Mouse (Mus musculus) limb, embryonic 10.5 days (tissue): ENCODE measurements around the gene Gm17018. TPM values are rescaled to one million over a fixed set of nuclear protein-coding genes. Genes with fewer than 3 reads are reported as not detected.

Experiments
- DNase-seq: peaks from one replicate; pipeline ENCODE4 v3.0.0-alpha.2; 2017; ENCODE audit warnings: low spot score
- H3K27ac ChIP-seq: fragments of 300-500 bp; sonication (generic); 2 replicates; pipeline ENCODE4 v1.5.1; 2016; ENCODE audit warnings: mild to moderate bottlenecking
- H3K27me3 ChIP-seq: fragments of 300-500 bp; sonication (generic); 2 replicates; pipeline ENCODE4 v1.6.1; 2016; ENCODE audit warnings: low read depth, mild to moderate bottlenecking; ENCODE audit not compliant: poor library complexity, severe bottlenecking
- H3K36me3 ChIP-seq: fragments of 300-500 bp; sonication (generic); 2 replicates; pipeline ENCODE4 v1.6.1; 2016; ENCODE audit warnings: mild to moderate bottlenecking, moderate library complexity
- H3K4me1 ChIP-seq: fragments of 300-500 bp; sonication (generic); 2 replicates; pipeline ENCODE4 v1.6.1; 2016
- H3K4me3 ChIP-seq: fragments of 300-500 bp; sonication (generic); 2 replicates; pipeline ENCODE4 v1.5.1; 2016; ENCODE audit warnings: mild to moderate bottlenecking, moderate library complexity
- H3K9me3 ChIP-seq: fragments of 300-500 bp; sonication (generic); replicated peaks from 2 replicates; pipeline ENCODE4 v1.6.1; 2016; ENCODE audit warnings: mild to moderate bottlenecking
- WGBS: fragments of 180-500 bp; shearing (Covaris S2); methylation state at CpG from one replicate; pipeline ENCODE4 v1.1.7; 2016; 5-methylcytosine and 5-hydroxymethylcytosine counted together
- polyA plus RNA-seq: library from polyadenylated mRNA; unstranded; fragments of >200 nt; fragmentation: Nextera tagmentation; extraction: Ambion mirVana; gene quantifications from 2 replicates; pipeline ENCODE4 v1.2.1, GENCODE M21; 2016

Gene Gm17018
- polyA plus RNA-seq, 1 experiment from 2014 or later: 43.6 TPM

- Histone ChIP-seq H3K4me3 (no peak overlapping the region), H3K27me3 (0 out of 2 replicates have a peak, but pooled peaks cover 5% of the 10 kb centered on the region), H3K27ac (no peak overlapping the region), H3K4me1 (peaks cover 39% of the 10 kb centered on the region), H3K9me3 (no peaks in the 10 kb centered on the region), H3K36me3 (peaks cover 12% of the 10 kb centered on the region; the same call in 1 of the 2 replicates)
- 57% methylated on average over 7 of the region's 7 CpGs for WGBS
- DNase-seq: no peak
These were observed 60.6 kb downstream of the Gm17018 start for GRCm38 (mm10) chr19:45621061-45621460.

GRCm38 (mm10) chr19:45622144-45622543 is 61.7 kb downstream of the Gm17018 start:
- Histone ChIP-seq H3K4me3 (no peak overlapping the region), H3K36me3 (peaks cover 15% of the 10 kb centered on the region; the same call in 1 of the 2 replicates), H3K27me3 (0 out of 2 replicates have a peak, but pooled peaks cover 4% of the 10 kb centered on the region), H3K27ac (peak overlapping the region; percentile 8; the same call in 1 of the 2 replicates), H3K4me1 (peaks cover 28% of the 10 kb centered on the region), H3K9me3 (no peaks in the 10 kb centered on the region)
- WGBS: 11% methylated on average over 5 of the region's 5 CpGs
- DNase-seq: no peak

- H3K27me3 ChIP-seq: 0 out of 2 replicates have a peak, but pooled peaks cover 4% of the 10 kb centered on the region
- 85% methylated on average over 4 of the region's 4 CpGs for WGBS
- no peak overlapping the region for H3K4me3 ChIP-seq
These were observed 63.3 kb downstream of the Gm17018 start for GRCm38 (mm10) chr19:45623710-45624109.

GRCm38 (mm10) chr19:45627036-45627435 is 66.6 kb downstream of the Gm17018 start:
- no peaks in the 10 kb centered on the region for H3K27me3 ChIP-seq
- H3K4me1 ChIP-seq: peaks cover 33% of the 10 kb centered on the region
- H3K27ac ChIP-seq: no peak overlapping the region
- no peak for DNase-seq
- 12% methylated on average over 3 of the region's 3 CpGs for WGBS
- H3K4me3 ChIP-seq: no peak overlapping the region
- H3K9me3 ChIP-seq: no peaks in the 10 kb centered on the region
- peaks cover 27% of the 10 kb centered on the region for H3K36me3 ChIP-seq

More at GRCm38 (mm10) chr19:45623710-45624109, 63.3 kb downstream of the Gm17018 start:
- Histone ChIP-seq H3K27ac (no peak overlapping the region), H3K9me3 (no peaks in the 10 kb centered on the region), H3K4me1 (peaks cover 33% of the 10 kb centered on the region), H3K36me3 (peaks cover 15% of the 10 kb centered on the region; the same call in 1 of the 2 replicates)
- DNase-seq: no peak

- H3K36me3 ChIP-seq: peaks cover 27% of the 10 kb centered on the region
- peak overlapping the region; percentile 6; the same call in 1 of the 2 replicates for H3K27ac ChIP-seq
- no peaks in the 10 kb centered on the region for H3K9me3 ChIP-seq
- no peak for DNase-seq
- 12% methylated on average over 6 of the region's 6 CpGs for WGBS
- H3K4me3 ChIP-seq: no peak overlapping the region
- peaks cover 24% of the 10 kb centered on the region for H3K4me1 ChIP-seq
- H3K27me3 ChIP-seq: no peaks in the 10 kb centered on the region
These were observed 68.2 kb downstream of the Gm17018 start for GRCm38 (mm10) chr19:45628649-45629048.

GRCm38 (mm10) chr19:45629219-45629618 is 68.8 kb downstream of the Gm17018 start:
- 94% methylated on average over 3 of the region's 3 CpGs for WGBS
- DNase-seq: no peak
- Histone ChIP-seq H3K9me3 (no peaks in the 10 kb centered on the region), H3K36me3 (peaks cover 25% of the 10 kb centered on the region), H3K4me3 (no peak overlapping the region), H3K27ac (0 out of 2 replicates have a peak overlapping the region, but pooled peaks have one; percentile 2), H3K4me1 (peaks cover 24% of the 10 kb centered on the region), H3K27me3 (no peaks in the 10 kb centered on the region)

Other genes with a start within 250 kb of the Gm17018 start
- gene Btrc, start 196.9 kb upstream of the Gm17018 start, polyA plus RNA-seq: 45.0 and 53.4 TPM in 2 replicates
- 22.6 and 25.9 TPM in 2 replicates for gene Poll, start 84 bp upstream of the Gm17018 start, polyA plus RNA-seq
- 3.9 and 5.3 TPM in 2 replicates for gene Fbxw4, start 99.7 kb downstream of the Gm17018 start, polyA plus RNA-seq
- 78.5 and 105 TPM in 2 replicates for gene Fgf8, start 182.3 kb downstream of the Gm17018 start, polyA plus RNA-seq
- 13.3 and 14.9 TPM in 2 replicates for gene Npm3, start 189.0 kb downstream of the Gm17018 start, polyA plus RNA-seq
- gene Mgea5, start 223.2 kb downstream of the Gm17018 start, polyA plus RNA-seq: 54.2 and 68.9 TPM in 2 replicates